Mouse (Mus musculus): Measurements from ENCODE around the gene A030005L19Rik.

GRCm38 (mm10) chr1:82924650-82925049 lies 11.5 kb downstream of the A030005L19Rik start, which contains the start of gene A030014E15Rik:
- no peak for TF ChIP-seq CTCF (IDR thresholded peaks at IDR 0.05; ENCODE audit: extremely low read depth, insufficient read length, insufficient replicate concordance, low read depth, low read length)
- no peak for TF ChIP-seq POLR2A (IDR thresholded peaks at IDR 0.05; ENCODE audit: low read depth, low read length)
